Mouse (Mus musculus): ENCODE measurements at regions not wholly inside any gene's neighbourhood (a gene's known extent, or its start where the extent isn't known, plus 50 kb on each side); places are given as distances from the start of the nearest gene placed in this dataset.

- 0 out of 2 replicates have a peak, but pooled peaks have one; percentile 14 for TF ChIP-seq CTCF (IDR thresholded peaks at IDR 0.05; ENCODE audit: borderline replicate concordance, extremely low read depth, insufficient read depth, insufficient read length)
- TF ChIP-seq POLR2A (IDR thresholded peaks at IDR 0.05; ENCODE audit: borderline replicate concordance, extremely low read depth, insufficient read depth, insufficient read length, poor library complexity, severe bottlenecking) = no peak
Observed at GRCm38 (mm10) chr17:66233451-66233951, 110.2 kb downstream of the Ddx11 start.

Measured in brain, embryonic 14.5 days (tissue).